Mouse (Mus musculus) kidney, postnatal 0 days (tissue): ENCODE measurements around the gene Dennd2c. TPM values are rescaled to one million over a fixed set of nuclear protein-coding genes. Genes with fewer than 3 reads are reported as not detected.

ENCODE experiments used
- ATAC-seq: fragments of 200-750 bp; cut with Nextera tagmentation; replicated peaks from 2 replicates; pipeline ENCODE4 v1.8.0; 2017; ENCODE audit warnings: low read depth, moderate number of reproducible peaks, moderate TSS enrichment, moderate library complexity; ENCODE audit not compliant: low FRiP score
- DNase-seq: peaks from one replicate; pipeline ENCODE4 v3.0.0-alpha.2; 2016; ENCODE audit warnings: low spot score
- H3K27ac ChIP-seq: fragments of 300-500 bp; sonication (generic); 2 replicates; pipeline ENCODE4 v1.5.1; 2014; ENCODE audit warnings: mild to moderate bottlenecking
- H3K27me3 ChIP-seq: fragments of 300-500 bp; sonication (generic); 2 replicates; pipeline ENCODE4 v1.6.1; 2014; ENCODE audit warnings: low read length, mixed read lengths; ENCODE audit not compliant: insufficient read depth
- H3K36me3 ChIP-seq: fragments of 300-500 bp; sonication (generic); 2 replicates; pipeline ENCODE4 v1.6.1; 2014; ENCODE audit warnings: low read length, mixed read lengths; ENCODE audit not compliant: insufficient read depth
- H3K4me1 ChIP-seq: fragments of 300-500 bp; sonication (generic); replicated peaks from 2 replicates; pipeline ENCODE4 v1.6.1; 2014; ENCODE audit warnings: antibody characterized with exemption, low read length, mixed read lengths; ENCODE audit not compliant: insufficient read depth
- H3K4me2 ChIP-seq: fragments of 300-500 bp; sonication (generic); 2 replicates; pipeline ENCODE4 v1.6.1; 2014; ENCODE audit warnings: mild to moderate bottlenecking, low read length, moderate library complexity, mixed read lengths
- H3K4me3 ChIP-seq: fragments of 300-500 bp; sonication (generic); replicated peaks from 2 replicates; pipeline ENCODE4 v1.5.1; 2014; ENCODE audit warnings: low read depth, low read length
- H3K9ac ChIP-seq: fragments of 300-500 bp; sonication (generic); 2 replicates; pipeline ENCODE4 v1.6.1; 2014; ENCODE audit warnings: low read depth, low read length
- H3K9me3 ChIP-seq: fragments of 300-500 bp; sonication (generic); replicated peaks from 2 replicates; pipeline ENCODE4 v1.6.1; 2016; ENCODE audit warnings: low read length, inconsistent platforms, mixed read lengths
- CTCF ChIP-seq: IDR thresholded peaks from 2 replicates; pipeline ENCODE4 v1.5.1; 2016; ENCODE audit warnings: antibody characterized with exemption, low read depth, mild to moderate bottlenecking, moderate library complexity
- whole genome bisulfite sequencing: fragments of 180-500 bp; shearing (Covaris S2); extraction: QIAGEN DNeasy Blood & Tissue Kit; methylation state at CpG from one replicate; pipeline ENCODE4 v1.1.7; 2014; 5-methylcytosine and 5-hydroxymethylcytosine counted together
- polyA plus RNA-seq: library from polyadenylated mRNA; unstranded; fragments of >200 nt; fragmentation: Nextera tagmentation; extraction: Ambion mirVana; gene quantifications from 2 replicates; pipeline ENCODE4 v1.2.1, GENCODE M21; 2015

Gene Dennd2c
- polyA plus RNA-seq, 1 experiment from 2014 or later: 2.3 TPM

- H3K36me3 ChIP-seq: no peaks in the 10 kb centered on the region
- no peak overlapping the region for H3K27ac ChIP-seq
- H3K27me3 ChIP-seq: no peaks in the 10 kb centered on the region
- no peaks in the 10 kb centered on the region for H3K4me1 ChIP-seq
- no peak for ATAC-seq
- TF ChIP-seq CTCF: no peak
- H3K4me3 ChIP-seq: no peak overlapping the region
- DNase-seq: no peak
- 100% methylated on average over 1 of the region's 1 CpGs for WGBS
- no peak overlapping the region for H3K4me2 ChIP-seq
- H3K9me3 ChIP-seq: no peaks in the 10 kb centered on the region
- H3K9ac ChIP-seq: no peak overlapping the region
Observed at GRCm38 (mm10) chr3:103203554-103203953, 101.2 kb downstream of the Dennd2c start.

GRCm38 (mm10) chr3:103204445-103204844 is 102.0 kb downstream of the Dennd2c start:
- Histone ChIP-seq H3K27me3 (no peaks in the 10 kb centered on the region), H3K36me3 (no peaks in the 10 kb centered on the region), H3K27ac (no peak overlapping the region), H3K4me1 (no peaks in the 10 kb centered on the region), H3K9ac (no peak overlapping the region), H3K4me2 (no peak overlapping the region), H3K9me3 (no peaks in the 10 kb centered on the region), H3K4me3 (no peak overlapping the region)
- DNase-seq (no peak), ATAC-seq (no peak)
- TF ChIP-seq CTCF: no peak
- WGBS: 86% methylated on average over 3 of the region's 3 CpGs

GRCm38 (mm10) chr3:103206393-103206792 is 104.0 kb downstream of the Dennd2c start:
- Histone ChIP-seq H3K4me1 (no peaks in the 10 kb centered on the region), H3K36me3 (no peaks in the 10 kb centered on the region), H3K27me3 (no peaks in the 10 kb centered on the region), H3K4me2 (no peak overlapping the region), H3K27ac (no peak overlapping the region), H3K9ac (no peak overlapping the region), H3K4me3 (no peak overlapping the region), H3K9me3 (no peaks in the 10 kb centered on the region)
- WGBS: 83% methylated on average over 6 of the region's 6 CpGs
- TF ChIP-seq CTCF: no peak
- DNase-seq (no peak), ATAC-seq (no peak)

GRCm38 (mm10) chr3:103207749-103208148 is 105.3 kb downstream of the Dennd2c start:
- DNase-seq: no peak
- WGBS: 59% methylated on average over 5 of the region's 5 CpGs
- Histone ChIP-seq H3K36me3 (no peaks in the 10 kb centered on the region), H3K27me3 (no peaks in the 10 kb centered on the region), H3K4me2 (no peak overlapping the region), H3K4me1 (no peaks in the 10 kb centered on the region), H3K27ac (no peak overlapping the region), H3K9me3 (no peaks in the 10 kb centered on the region), H3K9ac (no peak overlapping the region), H3K4me3 (no peak overlapping the region)
- TF ChIP-seq CTCF: no peak
- no peak for ATAC-seq

- Histone ChIP-seq H3K4me3 (no peak overlapping the region), H3K27ac (no peak overlapping the region), H3K4me2 (no peak overlapping the region), H3K36me3 (no peaks in the 10 kb centered on the region), H3K9me3 (no peaks in the 10 kb centered on the region), H3K4me1 (no peaks in the 10 kb centered on the region), H3K27me3 (no peaks in the 10 kb centered on the region), H3K9ac (no peak overlapping the region)
- ATAC-seq (no peak), DNase-seq (no peak)
- TF ChIP-seq CTCF: no peak
- 77% methylated on average over 2 of the region's 2 CpGs for WGBS
Observed at GRCm38 (mm10) chr3:103208237-103208636, 105.8 kb downstream of the Dennd2c start.

- no peaks in the 10 kb centered on the region for H3K27me3 ChIP-seq
- no peaks in the 10 kb centered on the region for H3K4me1 ChIP-seq
- 94% methylated on average over 2 of the region's 2 CpGs for WGBS
- no peak overlapping the region for H3K9ac ChIP-seq
- no peak overlapping the region for H3K27ac ChIP-seq
- DNase-seq: no peak
- TF ChIP-seq CTCF: no peak
- no peaks in the 10 kb centered on the region for H3K36me3 ChIP-seq
- no peak overlapping the region for H3K4me2 ChIP-seq
- H3K9me3 ChIP-seq: no peaks in the 10 kb centered on the region
- no peak for ATAC-seq
- H3K4me3 ChIP-seq: no peak overlapping the region
Observed at GRCm38 (mm10) chr3:103211101-103211500, 108.7 kb downstream of the Dennd2c start.

- 90% methylated on average over 1 of the region's 1 CpGs for WGBS
- no peaks in the 10 kb centered on the region for H3K27me3 ChIP-seq
Observed at GRCm38 (mm10) chr3:103212142-103212541, 109.7 kb downstream of the Dennd2c start.

More at GRCm38 (mm10) chr3:103212142-103212541, 109.7 kb downstream of the Dennd2c start:
- Histone ChIP-seq H3K9me3 (no peaks in the 10 kb centered on the region), H3K4me3 (no peak overlapping the region), H3K36me3 (no peaks in the 10 kb centered on the region), H3K27ac (no peak overlapping the region), H3K4me2 (no peak overlapping the region), H3K4me1 (no peaks in the 10 kb centered on the region), H3K9ac (no peak overlapping the region)
- ATAC-seq (no peak), DNase-seq (no peak)
- TF ChIP-seq CTCF: no peak
